In the genomic region with DNA sequence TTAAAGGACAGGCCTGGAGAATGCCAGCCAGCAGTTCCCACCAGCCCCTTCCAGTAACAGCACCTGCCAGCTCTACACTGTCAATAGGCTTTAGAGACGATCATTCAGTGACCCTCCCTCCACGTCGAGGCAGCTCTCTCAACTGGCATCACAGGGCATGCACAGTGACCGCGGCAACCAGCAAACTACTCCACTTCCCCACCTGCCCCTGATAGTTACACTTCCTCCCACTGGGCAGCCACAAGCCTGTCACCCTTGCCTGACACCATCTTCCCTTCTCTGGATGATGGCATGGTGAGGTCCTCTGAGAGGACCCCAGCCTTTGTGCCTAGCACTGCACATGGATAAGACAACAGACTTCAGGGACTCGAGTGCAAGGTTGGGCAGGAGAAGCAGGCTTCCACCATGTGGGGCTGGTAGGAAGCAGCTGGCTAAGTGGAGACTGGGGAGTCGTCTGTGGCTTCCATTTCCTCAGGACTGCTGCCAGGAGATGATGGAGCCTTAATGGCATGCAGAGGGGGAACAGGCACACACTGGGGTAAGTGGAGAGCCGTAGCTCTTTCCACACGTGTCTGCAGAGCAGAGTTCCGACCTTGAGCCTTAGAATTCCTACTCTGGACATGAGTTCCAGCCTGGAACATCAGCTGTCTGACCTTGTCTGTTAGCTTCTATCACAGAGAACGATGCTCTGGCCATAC, we compare ENCODE assay signal across 10 mouse cellular contexts. TPM values are rescaled to one million over a fixed set of nuclear protein-coding genes. Genes with fewer than 3 reads are reported as not detected.
DNase-seq lines count a peak whose midpoint lies in the region; ATAC-seq and TF ChIP-seq lines count a peak whose summit lies in the region.
"Had no signal": no experiment of that assay in that cellular context is flagged by ENCODE, and none has a peak within 500 bp of the region (broad histone marks: within the 10 kb centered on the region; RNA-seq: fewer than 3 reads in every experiment).

No protein-coding gene starts in this region.

- 0 out of 2 replicates have a peak overlapping the region, but pooled peaks have one; percentile 10 for H3K9ac ChIP-seq in heart, embryonic 11.5 days (ENCODE audit: low read depth, low read length)
- H3K9ac ChIP-seq in lung, postnatal 0 days (replicated peaks; ENCODE audit: low read depth): no peak overlapping the region
- H3K9ac ChIP-seq in forebrain, embryonic 11.5 days (ENCODE audit: low read length): no peak overlapping the region
- H3K9ac ChIP-seq: neural tube, embryonic 12.5 days had no signal

- no peak for ATAC-seq in heart, embryonic 11.5 days (replicated peaks; ENCODE audit: insufficient number of reproducible peaks, low FRiP score, low TSS enrichment)
- peak; percentile 75 for ATAC-seq in lung, postnatal 0 days
- no peak for ATAC-seq in forebrain, embryonic 11.5 days (replicated peaks; ENCODE audit: low FRiP score)

- WGBS in heart, embryonic 11.5 days (ENCODE audit: insufficient replicate concordance): 51% methylated on average over 11 of the region's 11 CpGs
- 30% methylated on average over 11 of the region's 11 CpGs for WGBS in lung, postnatal 0 days
- WGBS in midbrain, embryonic 10.5 days: 81% methylated on average over 11 of the region's 11 CpGs
- 78% methylated on average over 11 of the region's 11 CpGs for WGBS in forebrain, embryonic 11.5 days

- peak; percentile 63 to 66 for DNase-seq in adrenal gland, adult (ENCODE audit: inconsistent age in 2 of 2, low spot score in 1 of 2)
- no peak for DNase-seq in adrenal gland, postnatal 25 days
- peak; percentile 38 to 45 for DNase-seq in B cell, adult 2 months
- peak; percentile 55 for DNase-seq in lung, postnatal 0 days (ENCODE audit: low spot score)
- no peak for DNase-seq in midbrain, embryonic 10.5 days (ENCODE audit: low spot score)
- no peak for DNase-seq in forebrain, embryonic 11.5 days (ENCODE audit: low spot score)
- no peak for DNase-seq in cerebellum, adult 8-10 months

- H3K27ac ChIP-seq in heart, embryonic 11.5 days (ENCODE audit: low read depth, low read length): peak overlapping the region; percentile 29; the same call in 1 of the 2 replicates
- no peak overlapping the region for H3K27ac ChIP-seq in lung, postnatal 0 days (ENCODE audit: low read length)
- H3K27ac ChIP-seq in midbrain, embryonic 10.5 days (replicated peaks): no peak overlapping the region
- no peak overlapping the region for H3K27ac ChIP-seq in forebrain, embryonic 11.5 days (ENCODE audit: low read depth, low read length)
- H3K27ac ChIP-seq: neural tube, embryonic 12.5 days had no signal

- no peaks in the 10 kb centered on the region for H3K36me3 ChIP-seq in heart, embryonic 11.5 days (ENCODE audit: control insufficient read depth, insufficient read depth, low read length)
- H3K36me3 ChIP-seq in lung, postnatal 0 days (ENCODE audit: insufficient read depth, low read length): no peaks in the 10 kb centered on the region
- no peaks in the 10 kb centered on the region for H3K36me3 ChIP-seq in midbrain, embryonic 10.5 days
- H3K36me3 ChIP-seq in forebrain, embryonic 11.5 days (ENCODE audit: control insufficient read depth, insufficient read depth, low read length): no peaks in the 10 kb centered on the region
- H3K36me3 ChIP-seq: neural tube, embryonic 12.5 days had no signal

- TF ChIP-seq CTCF in lung, postnatal 0 days (IDR thresholded peaks at IDR 0.05): no peak

- no peaks in the 10 kb centered on the region for H3K9me3 ChIP-seq in heart, embryonic 11.5 days (replicated peaks; ENCODE audit: control insufficient read depth, low read length)
- H3K9me3 ChIP-seq in lung, postnatal 0 days (ENCODE audit: low read length): no peaks in the 10 kb centered on the region
- no peaks in the 10 kb centered on the region for H3K9me3 ChIP-seq in midbrain, embryonic 10.5 days (replicated peaks)
- H3K9me3 ChIP-seq in forebrain, embryonic 11.5 days (ENCODE audit: control insufficient read depth, low read length): no peaks in the 10 kb centered on the region
- H3K9me3 ChIP-seq: neural tube, embryonic 12.5 days had no signal

- TF ChIP-seq EP300 in lung, postnatal 0 days (IDR thresholded peaks at IDR 0.05): no peak

- H3K4me1 ChIP-seq in heart, embryonic 11.5 days (ENCODE audit: control insufficient read depth, insufficient read depth, low read length): peaks cover 10% of the 10 kb centered on the region; the same call in 1 of the 2 replicates
- no peaks in the 10 kb centered on the region for H3K4me1 ChIP-seq in lung, postnatal 0 days (ENCODE audit: insufficient read depth, low read depth, low read length)
- no peaks in the 10 kb centered on the region for H3K4me1 ChIP-seq in midbrain, embryonic 10.5 days
- H3K4me1 ChIP-seq in forebrain, embryonic 11.5 days (replicated peaks; ENCODE audit: control insufficient read depth, insufficient read depth, low read length): no peaks in the 10 kb centered on the region
- H3K4me1 ChIP-seq: neural tube, embryonic 12.5 days had no signal

- H3K4me2 ChIP-seq in heart, embryonic 11.5 days: peak overlapping the region; percentile 14; the same call in 1 of the 2 replicates
- H3K4me2 ChIP-seq in lung, postnatal 0 days (replicated peaks; ENCODE audit: low read depth, low read length): no peak overlapping the region
- H3K4me2 ChIP-seq in forebrain, embryonic 11.5 days (ENCODE audit: low read depth, low read length, severe bottlenecking): no peak overlapping the region
- H3K4me2 ChIP-seq: neural tube, embryonic 12.5 days had no signal

- H3K4me3 ChIP-seq in heart, embryonic 11.5 days (ENCODE audit: low read depth, low read length): no peak overlapping the region
- H3K4me3 ChIP-seq in lung, postnatal 0 days (ENCODE audit: low read depth, low read length): no peak overlapping the region
- H3K4me3 ChIP-seq in midbrain, embryonic 10.5 days: no peak overlapping the region
- no peak overlapping the region for H3K4me3 ChIP-seq in forebrain, embryonic 11.5 days (ENCODE audit: low read depth, low read length)
- H3K4me3 ChIP-seq: neural tube, embryonic 12.5 days had no signal

- H3K27me3 ChIP-seq in heart, embryonic 11.5 days (ENCODE audit: control insufficient read depth, insufficient read depth, low read length): no peaks in the 10 kb centered on the region
- no peaks in the 10 kb centered on the region for H3K27me3 ChIP-seq in lung, postnatal 0 days (replicated peaks; ENCODE audit: insufficient read depth, low read length)
- H3K27me3 ChIP-seq in midbrain, embryonic 10.5 days (ENCODE audit: low read depth, poor library complexity, severe bottlenecking): no peaks in the 10 kb centered on the region
- no peaks in the 10 kb centered on the region for H3K27me3 ChIP-seq in forebrain, embryonic 11.5 days (ENCODE audit: control insufficient read depth, insufficient read depth, low read length)
- H3K27me3 ChIP-seq: neural tube, embryonic 12.5 days had no signal

RNA-seq across cellular contexts. Expression of gene Kcnb1, which starts 22.3 kb away (rescaled TPM):
- 10.8 and 14.5 TPM in 2 replicates for total RNA-seq in adrenal gland, postnatal 25 days (2021)
- polyA plus RNA-seq in heart, embryonic 11.5 days (2014; fragmentation: Nextera tagmentation; extraction: Ambion mirVana): 0.10 and 0.16 TPM in 2 replicates
- polyA plus RNA-seq in lung, postnatal 0 days (2015; fragmentation: Nextera tagmentation; extraction: Ambion mirVana): 0.76 and 1.1 TPM in 2 replicates
- 0.49 and 1.0 TPM in 2 replicates for polyA plus RNA-seq in midbrain, embryonic 10.5 days (2016; fragmentation: Nextera tagmentation; extraction: Ambion mirVana)
- polyA plus RNA-seq in forebrain, embryonic 11.5 days (2014; fragmentation: Nextera tagmentation; extraction: Ambion mirVana): 0.73 and 0.85 TPM in 2 replicates
- polyA plus RNA-seq: C2C12 had no signal

Comparison
In these comparisons a context has a peak if more than half of its experiments do, and no peak if none do; other contexts are left out.
1. DNase-seq: peak in adrenal gland, adult (2 of 2), B cell, adult 2 months (2 of 2) and lung, postnatal 0 days (single experiment); none in adrenal gland, postnatal 25 days (single experiment), midbrain, embryonic 10.5 days (single experiment), forebrain, embryonic 11.5 days (single experiment) and cerebellum, adult 8-10 months (single experiment).